Mouse (Mus musculus): Measurements from ENCODE around the gene Prune2. TPM values are rescaled to one million over a fixed set of nuclear protein-coding genes. Genes with fewer than 3 reads are reported as not detected.

The Prune2 gene
- total and polyA plus RNA-seq, 3 experiments, result not detected

- no peaks in the 10 kb centered on the region for H3K27me3 ChIP-seq (ENCODE audit: control insufficient read depth in 1 of 2, insufficient read depth in 2 of 2, low read length in 2 of 2)
- H3K9me3 ChIP-seq (replicated peaks; ENCODE audit: insufficient read depth, low read length), result no peaks in the 10 kb centered on the region
- DNase-seq (ENCODE audit: low read depth, low spot score), result no peak
- no peak overlapping the region for H3K9ac ChIP-seq (ENCODE audit: control insufficient read depth, low read depth, low read length, poor library complexity, severe bottlenecking)
- no peaks in the 10 kb centered on the region for H3K4me1 ChIP-seq (ENCODE audit: control insufficient read depth in 1 of 2, insufficient read depth in 2 of 2, low read length in 2 of 2)
- no peak overlapping the region for H3K27ac ChIP-seq (ENCODE audit: control insufficient read depth, low read depth, low read length)
- H3K79me2 ChIP-seq (ENCODE audit: control insufficient read depth, insufficient read depth, low read length, poor library complexity), result no peaks in the 10 kb centered on the region
- no peak for TF ChIP-seq RAD21 (IDR thresholded peaks at IDR 0.05; ENCODE audit: low read depth, low read length)
- TF ChIP-seq BHLHE40 (IDR thresholded peaks at IDR 0.05; ENCODE audit: borderline replicate concordance, low read depth, low read length), result no peak
- TF ChIP-seq MYC (IDR thresholded peaks at IDR 0.05; ENCODE audit: low read depth, low read length), result no peak
- no peak for TF ChIP-seq POLR2AphosphoS2 (IDR thresholded peaks at IDR 0.05; ENCODE audit: low read length)
- H3K36me3 ChIP-seq (ENCODE audit: control insufficient read depth in 1 of 2, insufficient read depth in 2 of 2, low read length in 2 of 2), result no peaks in the 10 kb centered on the region
- no peak overlapping the region for H3K4me3 ChIP-seq (ENCODE audit: control insufficient read depth in 1 of 2, insufficient read depth in 1 of 2, low read depth in 2 of 2, low read length in 2 of 2)
These were observed 199.3 kb downstream of the Prune2 start for GRCm38 (mm10) chr19:17155216-17155615.

GRCm38 (mm10) chr19:17159676-17160075, 203.8 kb downstream of the Prune2 start:
- no peak overlapping the region for H3K4me3 ChIP-seq (ENCODE audit: control insufficient read depth in 1 of 2, insufficient read depth in 1 of 2, low read depth in 2 of 2, low read length in 2 of 2)
- no peak overlapping the region for H3K27ac ChIP-seq (ENCODE audit: control insufficient read depth, low read depth, low read length)
- H3K27me3 ChIP-seq (ENCODE audit: control insufficient read depth in 1 of 2, insufficient read depth in 2 of 2, low read length in 2 of 2), result no peaks in the 10 kb centered on the region
- no peak for DNase-seq (ENCODE audit: low read depth, low spot score)
- H3K36me3 ChIP-seq (ENCODE audit: control insufficient read depth in 1 of 2, insufficient read depth in 2 of 2, low read length in 2 of 2), result no peaks in the 10 kb centered on the region
- H3K9ac ChIP-seq (ENCODE audit: control insufficient read depth, low read depth, low read length, poor library complexity, severe bottlenecking), result no peak overlapping the region
- TF ChIP-seq USF2 (IDR thresholded peaks at IDR 0.05; ENCODE audit: borderline replicate concordance in 1 of 2, insufficient read depth in 1 of 2, low read depth in 1 of 2, low read length in 2 of 2), result no peak
- TF ChIP-seq E2F4 (IDR thresholded peaks at IDR 0.05; ENCODE audit: borderline replicate concordance, low read depth, low read length), result no peak
- TF ChIP-seq TCF12 (IDR thresholded peaks at IDR 0.05; ENCODE audit: low read depth, low read length), result no peak
- no peak for TF ChIP-seq EP300 (IDR thresholded peaks at IDR 0.05; ENCODE audit: low read depth in 1 of 2, low read length in 2 of 2)
- TF ChIP-seq TBP (IDR thresholded peaks at IDR 0.05; ENCODE audit: low read depth, low read length), result no peak
- TF ChIP-seq MEF2A (IDR thresholded peaks at IDR 0.05; ENCODE audit: extremely low read depth, insufficient replicate concordance, low read depth, low read length, poor library complexity, severe bottlenecking), result no peak
- TF ChIP-seq HCFC1 (IDR thresholded peaks at IDR 0.05; ENCODE audit: low read depth, low read length), result no peak
- TF ChIP-seq ETS1 (IDR thresholded peaks at IDR 0.05; ENCODE audit: low read depth, low read length), result no peak
- no peak for TF ChIP-seq ZNF384 (IDR thresholded peaks at IDR 0.05; ENCODE audit: low read depth, low read length)
- TF ChIP-seq TAL1 (IDR thresholded peaks at IDR 0.05; ENCODE audit: low read length), result no peak
- no peak for TF ChIP-seq ZC3H11A (IDR thresholded peaks at IDR 0.05; ENCODE audit: low read depth, low read length)
- H3K4me1 ChIP-seq (ENCODE audit: control insufficient read depth in 1 of 2, insufficient read depth in 2 of 2, low read length in 2 of 2), result no peaks in the 10 kb centered on the region
- H3K9me3 ChIP-seq (replicated peaks; ENCODE audit: insufficient read depth, low read length), result no peaks in the 10 kb centered on the region
- H3K79me2 ChIP-seq (ENCODE audit: control insufficient read depth, insufficient read depth, low read length, poor library complexity), result no peaks in the 10 kb centered on the region

GRCm38 (mm10) chr19:17160231-17160630, 204.3 kb downstream of the Prune2 start:
- no peak for TF ChIP-seq CHD2 (IDR thresholded peaks at IDR 0.05; ENCODE audit: low read length)
- TF ChIP-seq ZMIZ1 (IDR thresholded peaks at IDR 0.05; ENCODE audit: low read depth, low read length), result no peak
- TF ChIP-seq CHD1 (IDR thresholded peaks at IDR 0.05; ENCODE audit: low read depth, low read length), result no peak
- TF ChIP-seq HCFC1 (IDR thresholded peaks at IDR 0.05; ENCODE audit: low read depth, low read length), result no peak
- no peak for TF ChIP-seq MEF2A (IDR thresholded peaks at IDR 0.05; ENCODE audit: extremely low read depth, insufficient replicate concordance, low read depth, low read length, poor library complexity, severe bottlenecking)
- TF ChIP-seq SMC3 (IDR thresholded peaks at IDR 0.05; ENCODE audit: low read depth, low read length), result no peak
- no peak for TF ChIP-seq TCF12 (IDR thresholded peaks at IDR 0.05; ENCODE audit: low read depth, low read length)
- no peak for TF ChIP-seq POLR2AphosphoS2 (IDR thresholded peaks at IDR 0.05; ENCODE audit: low read length)
- no peak for TF ChIP-seq MXI1 (IDR thresholded peaks at IDR 0.05; ENCODE audit: low read depth, low read length)
- TF ChIP-seq TAL1 (IDR thresholded peaks at IDR 0.05; ENCODE audit: low read length), result no peak
- TF ChIP-seq E2F4 (IDR thresholded peaks at IDR 0.05; ENCODE audit: borderline replicate concordance, low read depth, low read length), result no peak
- no peak for TF ChIP-seq ETS1 (IDR thresholded peaks at IDR 0.05; ENCODE audit: low read depth, low read length)
- Histone ChIP-seq H3K27me3 (ENCODE audit: control insufficient read depth in 1 of 2, insufficient read depth in 2 of 2, low read length in 2 of 2) (no peaks in the 10 kb centered on the region), H3K79me2 (ENCODE audit: control insufficient read depth, insufficient read depth, low read length, poor library complexity) (no peaks in the 10 kb centered on the region), H3K9me3 (replicated peaks; ENCODE audit: insufficient read depth, low read length) (no peaks in the 10 kb centered on the region), H3K36me3 (ENCODE audit: control insufficient read depth in 1 of 2, insufficient read depth in 2 of 2, low read length in 2 of 2) (no peaks in the 10 kb centered on the region), H3K9ac (ENCODE audit: control insufficient read depth, low read depth, low read length, poor library complexity, severe bottlenecking) (no peak overlapping the region), H3K4me3 (ENCODE audit: control insufficient read depth in 1 of 2, insufficient read depth in 1 of 2, low read depth in 2 of 2, low read length in 2 of 2) (no peak overlapping the region), H3K4me1 (ENCODE audit: control insufficient read depth in 1 of 2, insufficient read depth in 2 of 2, low read length in 2 of 2) (no peaks in the 10 kb centered on the region), H3K27ac (ENCODE audit: control insufficient read depth, low read depth, low read length) (no peak overlapping the region)
- no peak for DNase-seq (ENCODE audit: low read depth, low spot score)

Measured in MEL (cell line).